Mouse (Mus musculus) cerebellum, adult 11-12 months (tissue): Measurements from ENCODE around the gene Anxa8.

Source experiments
- DNase-seq: peaks from one replicate; pipeline ENCODE4 v3.0.0; 2022

The Anxa8 gene

GRCm38 (mm10) chr14:34120016-34120910 is 34.5 kb downstream of the Anxa8 start:
- no peak for DNase-seq

DNA sequence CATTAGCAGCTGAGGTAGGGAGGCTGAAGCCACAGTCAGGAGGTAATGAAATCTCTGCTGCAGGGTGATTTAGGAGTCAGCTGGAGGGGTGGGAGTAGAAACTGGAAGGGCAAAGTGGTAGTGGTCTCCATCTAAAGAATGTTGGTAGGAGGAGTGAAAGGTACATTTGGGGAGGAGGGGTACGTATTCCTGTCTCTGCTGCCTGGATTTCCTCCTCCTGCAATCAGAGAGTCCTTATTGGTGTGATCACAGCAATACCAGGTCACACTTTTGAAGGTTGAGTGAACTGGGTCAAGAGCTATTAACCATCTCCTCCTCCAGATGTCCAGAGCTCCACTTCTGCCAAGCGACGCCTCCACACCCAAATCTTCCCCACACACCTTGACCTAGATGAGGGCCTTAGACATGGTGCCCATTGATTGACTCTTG is 35.2 kb downstream of the Anxa8 start:
- no peak for DNase-seq

DNA sequence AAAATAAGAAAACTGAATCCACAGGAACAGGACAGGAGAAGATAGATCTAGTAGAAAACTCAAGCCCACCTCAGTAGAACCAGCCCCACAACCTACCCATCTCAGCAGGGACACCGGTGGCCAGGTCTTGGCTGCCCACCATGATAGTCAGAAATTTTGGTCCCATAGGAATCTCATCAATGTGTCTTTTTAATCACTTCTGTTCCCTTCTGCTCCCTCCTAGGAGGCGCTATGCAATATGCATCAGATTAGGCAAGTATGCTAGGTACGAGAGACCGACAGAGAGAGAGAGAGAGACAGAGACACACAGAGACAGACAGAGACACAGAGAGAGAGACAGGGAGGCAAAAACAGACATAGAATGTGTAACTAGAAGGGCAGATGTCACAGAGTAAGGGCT is 35.9 kb downstream of the Anxa8 start:
- DNase-seq, result no peak

- DNase-seq, result no peak
Measured at GRCm38 (mm10) chr14:34131216-34131615, 45.4 kb downstream of the Anxa8 start.

- DNase-seq, result no peak
Measured at GRCm38 (mm10) chr14:34135391-34135790, 49.6 kb downstream of the Anxa8 start.

- no peak for DNase-seq
Measured at GRCm38 (mm10) chr14:34139671-34140664, 54.2 kb downstream of the Anxa8 start.

- DNase-seq, result no peak
Measured at GRCm38 (mm10) chr14:34142316-34142715, 56.5 kb downstream of the Anxa8 start.

GRCm38 (mm10) chr14:34142915-34143314 is 57.1 kb downstream of the Anxa8 start:
- no peak for DNase-seq
